Comparison of ENCODE assay signal across 31 mouse cellular contexts in the genomic region with DNA sequence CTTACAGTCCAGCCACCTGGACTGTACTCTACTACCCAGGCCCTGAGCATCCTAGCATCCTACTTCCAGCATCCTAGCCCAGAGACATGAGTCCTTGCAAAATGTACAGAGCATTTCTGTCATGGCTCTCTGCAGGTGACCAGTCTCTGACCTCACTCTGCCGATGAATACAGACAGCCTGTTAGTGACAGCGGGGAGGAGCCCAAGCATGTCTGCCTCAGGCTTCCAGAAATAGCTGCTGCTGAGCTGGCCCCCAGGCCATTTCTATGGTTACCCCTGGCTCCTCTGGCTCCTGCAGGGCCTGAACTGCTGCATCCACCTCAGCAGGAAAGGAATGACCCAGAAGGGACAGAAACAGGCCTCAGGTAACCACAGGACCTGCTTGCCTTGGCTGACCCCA. TPM values are rescaled to one million over a fixed set of nuclear protein-coding genes. Genes with fewer than 3 reads are reported as not detected.
DNase-seq lines count a peak whose midpoint lies in the region; ATAC-seq and TF ChIP-seq lines count a peak whose summit lies in the region.
"Had no signal": no experiment of that assay in that cellular context is flagged by ENCODE, and none has a peak within 500 bp of the region (broad histone marks: within the 10 kb centered on the region; RNA-seq: fewer than 3 reads in every experiment).

No protein-coding gene starts in this region.

- H3K4me2 ChIP-seq in heart, embryonic 14.5 days (ENCODE audit: low read length), result no peak overlapping the region
- no peak overlapping the region for H3K4me2 ChIP-seq in kidney, embryonic 14.5 days (replicated peaks; ENCODE audit: low read depth, low read length)
- H3K4me2 ChIP-seq: embryonic facial prominence, embryonic 12.5 days; hindbrain, embryonic 15.5 days; limb, embryonic 12.5 days; liver, embryonic 15.5 days; lung, embryonic 14.5 days; neural tube, embryonic 15.5 days had no signal

- DNase-seq in gastrocnemius, adult 2 months, result peak; percentile 38
- DNase-seq in gastrocnemius, postnatal 4 days (ENCODE audit: low spot score in 2 of 2), result no peak
- DNase-seq in heart, postnatal 14 days, result no peak
- DNase-seq in kidney, postnatal 14 days, result no peak
- DNase-seq in Muller cell, postnatal 12 days (ENCODE audit: inconsistent ontology term), result peak; percentile 24
- DNase-seq: adrenal gland, postnatal 14 days; cerebellum, adult 11 months; cerebellum, adult 9-10 months; cerebellum, postnatal 36 days; gastrocnemius, postnatal 25 days; heart, postnatal 10 days; kidney, adult 9 months; kidney, postnatal 36 days; lung, postnatal 14 days; right cerebral cortex, adult 18-20 months; spleen, adult 18-20 months; thymus, postnatal 14 days had no signal

- no peak for TF ChIP-seq CTCF in gastrocnemius, adult 2 months (IDR thresholded peaks at IDR 0.05)

- H3K4me3 ChIP-seq in gastrocnemius, adult 2 months, result no peak overlapping the region
- H3K4me3 ChIP-seq in heart, embryonic 14.5 days (ENCODE audit: control insufficient read depth in 1 of 2, insufficient read depth in 1 of 2, low read depth in 1 of 2, low read length in 2 of 2), result no peak overlapping the region
- no peak overlapping the region for H3K4me3 ChIP-seq in kidney, embryonic 14.5 days (ENCODE audit: low read length)
- H3K4me3 ChIP-seq: embryonic facial prominence, embryonic 12.5 days; hindbrain, embryonic 15.5 days; layer of hippocampus, adult 2 months; left cerebral cortex, adult 2 months; limb, embryonic 12.5 days; liver, embryonic 15.5 days; neural tube, embryonic 15.5 days had no signal

- peak; percentile 64 for ATAC-seq in heart, embryonic 14.5 days (ENCODE audit: insufficient number of reproducible peaks, insufficient read depth, low FRiP score, low read depth)
- no peak for ATAC-seq in kidney, embryonic 14.5 days (ENCODE audit: low FRiP score, low TSS enrichment)
- ATAC-seq in inflammation-experienced regulatory T-cells, adult 6 months, result no peak
- ATAC-seq: forebrain, embryonic 14.5 days; intestine, embryonic 16.5 days had no signal

- no peak overlapping the region for H3K9ac ChIP-seq in heart, embryonic 14.5 days (ENCODE audit: low read length)
- 0 out of 2 replicates have a peak overlapping the region, but pooled peaks have one; percentile 1 for H3K9ac ChIP-seq in kidney, embryonic 14.5 days (ENCODE audit: low read depth, low read length)
- H3K9ac ChIP-seq: embryonic facial prominence, embryonic 12.5 days; hindbrain, embryonic 15.5 days; limb, embryonic 12.5 days; liver, embryonic 15.5 days; lung, embryonic 14.5 days; neural tube, embryonic 15.5 days had no signal

- no peak overlapping the region for H3K27ac ChIP-seq in gastrocnemius, adult 2 months
- peak overlapping the region; percentile 42 to 58 for H3K27ac ChIP-seq in heart, embryonic 14.5 days (replicated peaks in 1 of 2; ENCODE audit: control insufficient read depth in 1 of 2, insufficient read depth in 1 of 2, low read depth in 2 of 2, low read length in 2 of 2)
- no peak overlapping the region for H3K27ac ChIP-seq in kidney, embryonic 14.5 days (ENCODE audit: low read depth, low read length)
- H3K27ac ChIP-seq: embryonic facial prominence, embryonic 12.5 days; hindbrain, embryonic 15.5 days; layer of hippocampus, adult 2 months; left cerebral cortex, adult 2 months; limb, embryonic 12.5 days; liver, embryonic 15.5 days; neural tube, embryonic 15.5 days had no signal

- intact Hi-C loops in gastrocnemius, adult 2 months (cut with DNase I), result no loop called here
- intact Hi-C loops in heart, postnatal 14 days (cut with DNase I), result loop anchor here (2.0 kb wide), 1 partner anchor 47 kb away; no protein-coding TSS in a partner anchor

- H3K9me3 ChIP-seq in heart, embryonic 14.5 days (ENCODE audit: control insufficient read depth, low read length), result no peaks in the 10 kb centered on the region
- no peaks in the 10 kb centered on the region for H3K9me3 ChIP-seq in kidney, embryonic 14.5 days (ENCODE audit: control insufficient read depth, low read length)
- H3K9me3 ChIP-seq: embryonic facial prominence, embryonic 12.5 days; hindbrain, embryonic 15.5 days; limb, embryonic 12.5 days; liver, embryonic 15.5 days; neural tube, embryonic 15.5 days had no signal

- 27% methylated on average over 2 of the region's 2 CpGs for WGBS in heart, embryonic 14.5 days
- WGBS in kidney, embryonic 14.5 days, result 38% methylated on average over 2 of the region's 2 CpGs

- no peaks in the 10 kb centered on the region for H3K27me3 ChIP-seq in heart, embryonic 14.5 days (ENCODE audit: control insufficient read depth, insufficient read depth, low read length)
- no peaks in the 10 kb centered on the region for H3K27me3 ChIP-seq in kidney, embryonic 14.5 days (ENCODE audit: control insufficient read depth, insufficient read depth, low read length)
- H3K27me3 ChIP-seq: CH12.LX; embryonic facial prominence, embryonic 12.5 days; hindbrain, embryonic 15.5 days; liver, embryonic 15.5 days; neural tube, embryonic 15.5 days had no signal

- no peaks in the 10 kb centered on the region for H3K36me3 ChIP-seq in heart, embryonic 14.5 days (ENCODE audit: control insufficient read depth, insufficient read depth, low read length)
- H3K36me3 ChIP-seq in kidney, embryonic 14.5 days (ENCODE audit: control insufficient read depth, insufficient read depth, low read length), result no peaks in the 10 kb centered on the region
- H3K36me3 ChIP-seq: embryonic facial prominence, embryonic 12.5 days; hindbrain, embryonic 15.5 days; limb, embryonic 12.5 days; liver, embryonic 15.5 days; neural tube, embryonic 15.5 days had no signal

- peaks cover 14 to 20% of the 10 kb centered on the region in 2 experiments for H3K4me1 ChIP-seq in heart, embryonic 14.5 days (ENCODE audit: control insufficient read depth in 2 of 2, insufficient read depth in 2 of 2, low read length in 2 of 2)
- H3K4me1 ChIP-seq in kidney, embryonic 14.5 days (ENCODE audit: control insufficient read depth, insufficient read depth, low read length), result peaks cover 9% of the 10 kb centered on the region; the same call in 1 of the 2 replicates
- H3K4me1 ChIP-seq: embryonic facial prominence, embryonic 12.5 days; limb, embryonic 12.5 days; liver, embryonic 15.5 days; neural tube, embryonic 15.5 days had no signal

RNA-seq across cellular contexts. Expression of a gene that starts 6.9 kb away (rescaled TPM):
- total RNA-seq in gastrocnemius, adult 2 months (2021), result 1 to 10 TPM in 1 of 2 experiments, under 1 TPM in 1; 0.74 to 6.3 TPM
- 1 to 10 TPM; 2.2 to 3.4 TPM for total RNA-seq in gastrocnemius, postnatal 4 days (2021)
- polyA plus RNA-seq in heart, embryonic 14.5 days (2014; fragmentation: Nextera tagmentation; extraction: Ambion mirVana), result 8.1 and 8.3 TPM in 2 replicates
- total RNA-seq in heart, postnatal 14 days (2021), result 10 to 100 TPM; 11.9 to 13.4 TPM
- 3.0 and 3.6 TPM in 2 replicates for polyA plus RNA-seq in kidney, embryonic 14.5 days (2014; fragmentation: Nextera tagmentation; extraction: Ambion mirVana)
- polyA plus RNA-seq in inflammation-experienced regulatory T-cells, adult 6 months (2017; shearing (Covaris generic)), result under 1 TPM in 1 of 3 experiments, not detected in 2; 0.88 TPM

RNA-seq across cellular contexts. Expression of a gene that starts 23.7 kb away (rescaled TPM):
- 10 to 100 TPM; 17.3 to 18.3 TPM for total RNA-seq in gastrocnemius, adult 2 months (2021)
- 10 to 100 TPM; 20.1 to 21.9 TPM for total RNA-seq in gastrocnemius, postnatal 4 days (2021)
- polyA plus RNA-seq in heart, embryonic 14.5 days (2014; fragmentation: Nextera tagmentation; extraction: Ambion mirVana), result 46.7 and 47.6 TPM in 2 replicates
- 10 to 100 TPM; 22.4 TPM for total RNA-seq in heart, postnatal 14 days (2021)
- 41.3 and 43.7 TPM in 2 replicates for polyA plus RNA-seq in kidney, embryonic 14.5 days (2014; fragmentation: Nextera tagmentation; extraction: Ambion mirVana)
- 1 to 10 TPM; 4.0 to 8.1 (median 6.0) TPM for polyA plus RNA-seq in inflammation-experienced regulatory T-cells, adult 6 months (2017; shearing (Covaris generic))

Comparison
In these comparisons a context has a peak if more than half of its experiments do, and no peak if none do; other contexts are left out.
1. DNase-seq: peak in gastrocnemius, adult 2 months (single experiment) and Muller cell, postnatal 12 days (single experiment); none in gastrocnemius, postnatal 4 days (0 of 2), heart, postnatal 14 days (0 of 2) and kidney, postnatal 14 days (single experiment).
2. H3K27ac ChIP-seq: peak in heart, embryonic 14.5 days (2 of 2); none in gastrocnemius, adult 2 months (single experiment) and kidney, embryonic 14.5 days (single experiment).